Mouse (Mus musculus): ENCODE measurements around the gene Hap1. TPM values are rescaled to one million over a fixed set of nuclear protein-coding genes. Genes with fewer than 3 reads are reported as not detected.
A peak's percentile ranks its signal among the peaks of the same experiment; 100 is the strongest.

The Hap1 gene
- polyA plus RNA-seq, 1 experiment: 8.6 TPM

- 70% methylated on average over 17 of the region's 17 CpGs for WGBS
- TF ChIP-seq POLR2A (IDR thresholded peaks at IDR 0.05; ENCODE audit: control insufficient read depth, extremely low read depth, insufficient read depth, low read length, poor library complexity): no peak
- no peak for TF ChIP-seq CTCF (IDR thresholded peaks at IDR 0.05; ENCODE audit: borderline replicate concordance, control insufficient read depth, extremely low read depth, insufficient read depth, low read length, poor library complexity)
- H3K4me1 ChIP-seq (replicated peaks; ENCODE audit: control insufficient read depth, insufficient read depth, low read length): peaks cover 64% of the 10 kb centered on the region
- peak overlapping the region; percentile 60 for H3K4me3 ChIP-seq (ENCODE audit: control insufficient read depth, insufficient read depth, low read length)
- H3K27ac ChIP-seq (ENCODE audit: control insufficient read depth, insufficient read depth, low read length): no peak overlapping the region
- DNase-seq: no peak
- H3K36me3 ChIP-seq (ENCODE audit: control insufficient read depth, insufficient read depth, low read length): no peaks in the 10 kb centered on the region
- H3K27me3 ChIP-seq (ENCODE audit: control insufficient read depth, insufficient read depth, low read length): no peaks in the 10 kb centered on the region
Measured at GRCm38 (mm10) chr11:100395861-100396631, 40.1 kb upstream of the Hap1 start.

- H3K27me3 ChIP-seq (ENCODE audit: control insufficient read depth, insufficient read depth, low read length): no peaks in the 10 kb centered on the region
- H3K36me3 ChIP-seq (ENCODE audit: control insufficient read depth, insufficient read depth, low read length): no peaks in the 10 kb centered on the region
- peaks cover 73% of the 10 kb centered on the region for H3K4me1 ChIP-seq (replicated peaks; ENCODE audit: control insufficient read depth, insufficient read depth, low read length)
- no peak for DNase-seq
- TF ChIP-seq CTCF (IDR thresholded peaks at IDR 0.05; ENCODE audit: borderline replicate concordance, control insufficient read depth, extremely low read depth, insufficient read depth, low read length, poor library complexity) (no peak), POLR2A (IDR thresholded peaks at IDR 0.05; ENCODE audit: control insufficient read depth, extremely low read depth, insufficient read depth, low read length, poor library complexity) (no peak)
- WGBS: 67% methylated on average over 11 of the region's 11 CpGs
- H3K4me3 ChIP-seq (ENCODE audit: control insufficient read depth, insufficient read depth, low read length): no peak overlapping the region
- no peak overlapping the region for H3K27ac ChIP-seq (ENCODE audit: control insufficient read depth, insufficient read depth, low read length)
Measured at GRCm38 (mm10) chr11:100395200-100395599, 39.3 kb upstream of the Hap1 start.

- WGBS: 76% methylated on average over 5 of the region's 5 CpGs
- no peaks in the 10 kb centered on the region for H3K36me3 ChIP-seq (ENCODE audit: control insufficient read depth, insufficient read depth, low read length)
- no peak for DNase-seq
- TF ChIP-seq CTCF (IDR thresholded peaks at IDR 0.05; ENCODE audit: borderline replicate concordance, control insufficient read depth, extremely low read depth, insufficient read depth, low read length, poor library complexity): no peak
- no peak for TF ChIP-seq POLR2A (IDR thresholded peaks at IDR 0.05; ENCODE audit: control insufficient read depth, extremely low read depth, insufficient read depth, low read length, poor library complexity)
- peaks cover 73% of the 10 kb centered on the region for H3K4me1 ChIP-seq (replicated peaks; ENCODE audit: control insufficient read depth, insufficient read depth, low read length)
- no peak overlapping the region for H3K27ac ChIP-seq (ENCODE audit: control insufficient read depth, insufficient read depth, low read length)
- H3K27me3 ChIP-seq (ENCODE audit: control insufficient read depth, insufficient read depth, low read length): no peaks in the 10 kb centered on the region
- H3K4me3 ChIP-seq (ENCODE audit: control insufficient read depth, insufficient read depth, low read length): no peak overlapping the region
Measured at GRCm38 (mm10) chr11:100394353-100395074, 38.6 kb upstream of the Hap1 start.

- Histone ChIP-seq H3K27me3 (ENCODE audit: control insufficient read depth, insufficient read depth, low read length) (no peaks in the 10 kb centered on the region), H3K4me3 (ENCODE audit: control insufficient read depth, insufficient read depth, low read length) (no peak overlapping the region), H3K27ac (ENCODE audit: control insufficient read depth, insufficient read depth, low read length) (no peak overlapping the region), H3K4me1 (replicated peaks; ENCODE audit: control insufficient read depth, insufficient read depth, low read length) (peaks cover 71% of the 10 kb centered on the region), H3K36me3 (ENCODE audit: control insufficient read depth, insufficient read depth, low read length) (no peaks in the 10 kb centered on the region)
- no peak for DNase-seq
- WGBS: 7% methylated on average over 7 of the region's 7 CpGs
- no peak for TF ChIP-seq POLR2A (IDR thresholded peaks at IDR 0.05; ENCODE audit: control insufficient read depth, extremely low read depth, insufficient read depth, low read length, poor library complexity)
Measured at GRCm38 (mm10) chr11:100393733-100394132, 37.8 kb upstream of the Hap1 start.

- H3K36me3 ChIP-seq (ENCODE audit: control insufficient read depth, insufficient read depth, low read length): no peaks in the 10 kb centered on the region
- H3K4me1 ChIP-seq (replicated peaks; ENCODE audit: control insufficient read depth, insufficient read depth, low read length): peaks cover 77% of the 10 kb centered on the region
- H3K27ac ChIP-seq (ENCODE audit: control insufficient read depth, insufficient read depth, low read length): no peak overlapping the region
- TF ChIP-seq POLR2A (IDR thresholded peaks at IDR 0.05; ENCODE audit: control insufficient read depth, extremely low read depth, insufficient read depth, low read length, poor library complexity) (no peak), CTCF (IDR thresholded peaks at IDR 0.05; ENCODE audit: borderline replicate concordance, control insufficient read depth, extremely low read depth, insufficient read depth, low read length, poor library complexity) (no peak)
- H3K27me3 ChIP-seq (ENCODE audit: control insufficient read depth, insufficient read depth, low read length): no peaks in the 10 kb centered on the region
- no peak overlapping the region for H3K4me3 ChIP-seq (ENCODE audit: control insufficient read depth, insufficient read depth, low read length)
- 62% methylated on average over 5 of the region's 5 CpGs for WGBS
- no peak for DNase-seq
Measured at GRCm38 (mm10) chr11:100392958-100393357, 37.0 kb upstream of the Hap1 start.

- 97% methylated on average over 7 of the region's 7 CpGs for WGBS
- H3K27me3 ChIP-seq (ENCODE audit: control insufficient read depth, insufficient read depth, low read length): no peaks in the 10 kb centered on the region
- no peak overlapping the region for H3K27ac ChIP-seq (ENCODE audit: control insufficient read depth, insufficient read depth, low read length)
- TF ChIP-seq CTCF (IDR thresholded peaks at IDR 0.05; ENCODE audit: borderline replicate concordance, control insufficient read depth, extremely low read depth, insufficient read depth, low read length, poor library complexity) (no peak), POLR2A (IDR thresholded peaks at IDR 0.05; ENCODE audit: control insufficient read depth, extremely low read depth, insufficient read depth, low read length, poor library complexity) (no peak)
- no peak for DNase-seq
- H3K4me3 ChIP-seq (ENCODE audit: control insufficient read depth, insufficient read depth, low read length): no peak overlapping the region
- H3K36me3 ChIP-seq (ENCODE audit: control insufficient read depth, insufficient read depth, low read length): no peaks in the 10 kb centered on the region
- H3K4me1 ChIP-seq (replicated peaks; ENCODE audit: control insufficient read depth, insufficient read depth, low read length): peaks cover 78% of the 10 kb centered on the region
Measured at GRCm38 (mm10) chr11:100391884-100392345, 36.0 kb upstream of the Hap1 start.
